Mouse (Mus musculus): ENCODE measurements around the gene Sipa1l3.

DNA sequence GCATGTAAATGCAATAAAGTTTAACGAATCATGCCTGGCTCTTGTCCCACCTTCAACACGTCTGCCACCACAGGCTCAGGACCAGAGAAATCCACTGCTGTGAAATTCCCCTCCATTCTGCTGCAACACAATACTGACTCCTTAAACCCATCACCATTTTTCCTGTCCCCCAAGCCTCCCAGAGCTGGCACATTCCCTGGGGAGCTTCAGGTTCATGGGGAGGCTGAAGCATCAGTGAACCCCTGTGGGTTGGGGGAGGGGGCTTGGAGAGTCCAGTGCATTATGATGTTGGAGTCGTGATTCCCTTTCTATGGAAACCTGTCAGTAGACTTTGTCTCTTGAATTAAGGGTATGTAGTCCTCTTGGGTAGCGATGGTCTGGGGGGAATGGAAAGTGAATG is 37.8 kb upstream of the Sipa1l3 start:
- TF ChIP-seq CTCF (IDR thresholded peaks at IDR 0.05; ENCODE audit: extremely low read depth, insufficient read depth, low read length) (no peak), POLR2A (IDR thresholded peaks at IDR 0.05; ENCODE audit: extremely low read depth, insufficient read depth, low read length) (no peak)

Measured in cortical plate, adult 2 months (tissue).